Mouse (Mus musculus) layer of hippocampus, adult 18-20 months (tissue): Measurements from ENCODE around the gene Smad6. TPM values are rescaled to one million over a fixed set of nuclear protein-coding genes. Genes with fewer than 3 reads are reported as not detected.
A peak's percentile ranks its signal among the peaks of the same experiment; 100 is the strongest.

ENCODE experiments used
- DNase-seq, 2 experiments: peaks; one replicate each; pipeline ENCODE4 v3.0.0; 2022; ENCODE audit warnings: low spot score in 2 of 2
- total RNA-seq, 2 experiments: library from RNA; stranded (reverse); gene quantifications; 2 replicates each; pipeline ENCODE4 v1.2.3; 2021

Gene Smad6
- total RNA-seq, 2 experiments from 2014 or later, result 1.3 to 2.5 TPM

GRCm38 (mm10) chr9:63989214-63989613 lies 32.6 kb downstream of the Smad6 start:
- no peak for DNase-seq

- no peak for DNase-seq
Observed at GRCm38 (mm10) chr9:63985125-63985524, 36.7 kb downstream of the Smad6 start.

GRCm38 (mm10) chr9:63982937-63983632 lies 38.8 kb downstream of the Smad6 start:
- no peak for DNase-seq

GRCm38 (mm10) chr9:63981912-63982311 lies 39.9 kb downstream of the Smad6 start:
- DNase-seq, result no peak

DNA sequence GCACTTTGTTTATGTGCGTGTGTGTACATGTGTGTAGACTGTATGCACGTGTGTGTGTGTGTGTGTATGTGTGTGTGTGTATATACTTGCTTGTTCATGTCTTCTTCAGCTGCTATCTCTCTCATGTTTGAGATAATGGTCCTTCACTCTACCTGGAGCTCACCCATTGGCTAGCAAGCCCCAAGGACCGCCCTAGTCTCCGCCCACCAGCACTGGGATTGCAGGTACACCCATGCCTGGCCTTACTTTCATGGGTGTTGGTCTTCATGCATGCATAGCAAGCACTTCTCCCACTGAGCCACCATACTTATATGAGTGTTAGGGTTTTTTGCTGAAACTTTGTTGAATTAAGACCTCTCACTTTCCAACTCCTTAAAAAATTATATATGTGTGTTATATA lies 40.5 kb downstream of the Smad6 start:
- no peak for DNase-seq

- DNase-seq, result no peak
Observed at GRCm38 (mm10) chr9:63980179-63981086, 41.4 kb downstream of the Smad6 start.

DNA sequence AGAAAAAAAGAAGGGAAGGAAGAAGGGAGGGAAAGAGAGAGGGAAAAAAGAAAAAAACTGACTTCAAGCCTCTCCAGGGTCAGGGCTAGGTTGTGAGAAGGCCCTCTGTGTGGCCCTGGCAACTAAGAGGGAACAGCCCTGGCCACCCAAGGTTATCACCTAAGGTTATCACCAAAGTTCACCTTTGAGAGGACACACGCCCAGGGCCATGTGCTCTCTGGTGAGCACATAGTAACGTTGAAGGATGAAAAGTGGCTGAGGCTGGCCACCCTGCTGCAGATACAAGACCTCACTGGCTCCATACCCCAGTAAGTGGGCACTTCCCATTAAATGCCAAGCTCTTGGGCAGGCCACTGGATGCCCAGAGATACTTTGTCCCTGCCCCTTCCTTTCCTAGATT lies 42.6 kb downstream of the Smad6 start:
- no peak for DNase-seq

DNA sequence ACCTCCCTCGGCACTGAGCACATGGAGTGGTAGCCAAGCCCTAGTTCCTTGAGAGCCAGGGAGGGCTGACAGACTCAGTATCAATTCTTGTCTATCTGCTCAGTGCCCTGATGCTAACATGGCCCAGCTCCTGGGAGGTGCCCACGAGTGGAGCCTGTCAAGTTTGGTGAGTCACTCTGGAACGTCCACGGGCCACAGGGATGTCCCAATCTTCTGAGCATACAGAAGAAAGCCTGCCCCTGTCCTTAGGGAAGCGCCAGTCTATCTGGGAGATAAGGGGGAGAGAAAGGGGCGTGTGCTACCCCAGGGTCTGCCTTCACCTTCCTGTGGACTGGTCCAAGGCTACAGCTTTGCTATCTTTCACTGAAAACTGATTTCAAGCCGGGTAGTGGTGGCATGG lies 43.2 kb downstream of the Smad6 start:
- no peak for DNase-seq

DNA sequence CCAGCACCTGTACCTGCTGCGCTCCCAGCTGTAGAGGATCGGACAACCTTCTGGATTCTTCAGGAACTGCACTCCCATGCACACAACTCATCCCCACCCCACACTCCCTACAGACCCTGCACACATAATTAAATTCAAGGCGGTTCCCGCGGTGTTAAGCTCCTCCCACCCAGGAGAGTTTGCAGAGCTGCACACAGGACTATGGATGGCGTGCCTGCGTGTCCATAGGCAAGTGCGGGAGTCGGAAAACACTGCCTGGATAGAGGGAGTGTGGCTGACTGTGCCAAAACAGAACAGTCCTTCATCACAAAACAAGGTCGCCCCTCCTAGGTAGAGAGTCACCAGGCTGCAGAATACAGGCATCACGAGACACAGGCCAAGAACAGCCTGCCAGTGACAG lies 45.9 kb downstream of the Smad6 start:
- DNase-seq, result no peak

GRCm38 (mm10) chr9:63974258-63975023 lies 47.4 kb downstream of the Smad6 start:
- DNase-seq, result no peak

DNA sequence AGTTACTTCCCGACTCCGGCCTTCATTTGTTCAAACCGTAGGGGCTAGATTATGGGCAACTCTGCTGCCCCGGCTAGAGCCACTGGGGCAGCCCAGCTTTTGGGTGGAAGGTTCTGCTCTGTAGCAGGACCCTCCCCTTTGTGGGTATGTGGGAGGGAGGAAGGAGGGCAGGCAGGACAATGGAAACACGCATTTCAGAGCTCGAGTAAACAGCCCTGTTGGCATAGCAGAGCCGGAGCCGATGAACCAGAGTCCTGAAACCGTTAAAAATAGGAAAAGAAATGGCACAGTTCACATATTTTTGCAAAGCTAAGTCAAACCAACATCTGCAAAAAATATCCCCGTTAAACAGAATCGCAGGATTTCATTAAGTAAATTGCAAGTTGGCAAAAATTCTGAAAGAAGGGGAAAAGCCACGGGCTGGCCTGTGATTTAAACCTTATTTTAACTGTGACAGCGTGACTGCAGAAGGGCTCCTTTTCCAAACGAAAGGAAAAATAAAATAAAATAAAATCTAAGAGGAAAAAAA lies 48.1 kb downstream of the Smad6 start:
- DNase-seq, result no peak

DNA sequence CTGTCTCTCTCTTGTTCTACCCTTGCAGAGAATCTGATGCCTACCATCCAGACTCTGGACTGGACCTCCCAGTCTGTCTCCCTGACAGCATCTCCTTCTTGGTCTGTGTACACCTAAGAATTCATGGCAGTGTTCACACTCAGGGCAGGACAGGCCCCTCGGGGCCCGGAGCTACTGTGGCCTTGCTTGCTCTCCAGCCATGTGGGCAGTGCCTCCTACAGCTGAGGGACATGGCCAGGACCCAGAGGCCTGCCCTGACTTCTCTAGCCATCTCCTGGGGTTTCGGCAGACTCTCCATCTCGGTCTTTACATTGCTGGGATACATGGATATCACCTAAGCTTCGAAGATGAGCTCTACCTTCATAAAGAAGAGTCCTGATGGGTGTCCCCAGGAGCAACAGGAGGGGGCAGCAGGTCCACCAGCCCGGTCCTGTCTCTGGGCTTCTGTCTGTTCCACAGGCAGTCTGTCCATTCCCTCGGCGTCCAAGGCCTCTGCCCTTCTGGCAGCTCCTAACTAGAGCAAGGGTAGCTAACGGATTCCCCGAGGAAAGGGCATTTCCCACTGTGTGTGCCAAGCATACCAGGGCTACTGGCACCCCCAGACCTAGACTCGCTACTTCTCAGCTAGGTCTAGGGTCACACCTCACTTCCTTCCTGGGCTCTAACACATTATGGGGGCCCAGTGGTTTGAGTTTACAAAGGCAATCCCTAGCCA lies 49.1 kb downstream of the Smad6 start:
- DNase-seq, result no peak

GRCm38 (mm10) chr9:63971557-63971956 lies 50.3 kb downstream of the Smad6 start:
- no peak for DNase-seq

DNA sequence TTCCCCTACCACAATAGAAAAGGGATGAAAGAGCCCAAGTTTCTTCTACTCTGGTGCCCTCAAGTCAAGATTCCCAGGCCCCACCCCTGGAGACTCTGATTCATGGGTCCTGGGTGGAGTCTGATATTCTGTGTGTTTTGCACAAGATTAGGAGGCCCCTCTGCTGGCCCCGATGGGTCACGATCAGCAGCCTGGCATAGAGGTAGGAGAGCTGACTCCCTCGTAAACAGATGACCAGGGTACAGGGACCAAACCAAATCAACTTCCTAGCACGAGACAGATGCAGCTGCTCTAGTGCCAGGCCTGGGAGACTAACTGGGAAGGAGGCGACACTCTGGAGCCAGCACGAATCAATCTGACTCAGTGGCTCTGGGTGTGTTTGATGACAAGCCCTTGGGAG lies 51.0 kb downstream of the Smad6 start:
- no peak for DNase-seq

DNA sequence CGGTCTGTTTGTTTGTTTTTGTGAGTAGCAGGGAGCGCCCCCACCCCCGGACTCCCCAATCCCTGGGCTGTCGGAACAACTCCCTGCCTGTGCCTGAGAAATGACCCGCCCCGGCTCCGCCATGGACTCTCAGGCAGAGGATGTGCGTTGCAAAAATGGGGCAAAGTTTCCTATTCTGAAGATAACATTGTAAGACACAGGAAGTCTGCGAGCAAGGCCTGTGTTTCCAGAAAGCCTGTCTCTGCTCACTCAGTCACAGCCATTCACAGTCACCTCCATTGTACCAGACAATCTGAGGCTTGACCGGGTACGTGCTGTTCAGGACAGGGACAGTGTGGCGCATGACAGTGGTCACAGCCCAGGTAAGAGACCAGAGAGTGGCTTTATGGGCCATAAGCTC lies 51.5 kb downstream of the Smad6 start:
- DNase-seq, result no peak

GRCm38 (mm10) chr9:63969467-63969866 lies 52.4 kb downstream of the Smad6 start:
- no peak for DNase-seq

GRCm38 (mm10) chr9:63968592-63968991 lies 53.3 kb downstream of the Smad6 start:
- DNase-seq, result peak; percentile 16 to 46

GRCm38 (mm10) chr9:63967408-63968172 lies 54.3 kb downstream of the Smad6 start:
- DNase-seq, result no peak

GRCm38 (mm10) chr9:63965579-63965981 lies 56.3 kb downstream of the Smad6 start:
- DNase-seq, result no peak

DNA sequence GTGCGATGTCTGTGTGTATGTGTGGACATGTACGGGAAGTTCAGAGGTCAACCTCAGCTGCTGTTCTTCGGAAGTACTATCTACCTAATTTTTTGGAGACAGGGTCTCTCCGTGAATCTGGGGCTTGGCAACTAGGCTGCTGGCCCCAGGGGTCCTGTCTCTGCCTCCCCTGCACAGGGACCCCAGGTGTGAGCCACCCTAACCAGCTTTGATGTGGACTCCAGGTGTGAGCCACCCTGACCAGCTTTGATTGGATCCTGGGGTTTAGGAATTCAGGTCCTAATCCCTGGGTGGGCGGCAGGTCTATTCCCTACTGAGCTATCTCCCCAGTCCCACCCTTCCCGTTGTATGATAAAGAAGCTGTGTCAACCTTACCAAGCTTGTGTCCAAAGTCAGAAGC lies 60.0 kb downstream of the Smad6 start:
- no peak for DNase-seq
